Mouse (Mus musculus): ENCODE measurements around the gene Sugp2. TPM values are rescaled to one million over a fixed set of nuclear protein-coding genes. Genes with fewer than 3 reads are reported as not detected.

Sugp2 gene
- total and polyA plus RNA-seq, 2 experiments from 2014 or later: 75.7 to 139 TPM

DNA sequence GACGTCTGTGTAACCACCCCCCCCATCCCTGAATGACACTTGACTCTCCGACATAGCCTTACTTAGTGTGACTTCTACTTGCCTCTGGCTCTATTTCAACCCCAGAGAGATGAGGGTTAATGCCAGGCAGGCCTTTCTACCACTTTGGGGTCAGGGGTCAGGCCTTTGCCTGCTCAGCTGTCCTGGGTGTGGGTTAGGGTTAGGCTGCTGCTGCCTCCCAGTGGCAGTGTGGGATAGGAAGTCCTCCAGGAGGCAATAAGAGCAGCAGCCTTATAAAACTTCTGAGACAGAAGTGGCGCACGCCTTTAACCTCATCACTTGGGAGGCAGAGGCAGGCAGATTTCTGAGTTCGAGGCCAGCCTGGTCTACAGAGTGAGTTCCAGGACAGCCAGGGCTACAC is 6.6 kb downstream of the Sugp2 start:
- H3K9ac ChIP-seq (replicated peaks; ENCODE audit: low read length, poor library complexity, severe bottlenecking): no peak overlapping the region
- H3K9me3 ChIP-seq (ENCODE audit: low read length): no peaks in the 10 kb centered on the region
- DNase-seq (ENCODE audit: low spot score) (no peak), ATAC-seq (ENCODE audit: low FRiP score) (no peak)
- peak; percentile 18; the same call in 1 of the 2 replicates for TF ChIP-seq CTCF (IDR thresholded peaks at IDR 0.05)
- no peak overlapping the region for H3K4me2 ChIP-seq (ENCODE audit: low read depth, low read length, poor library complexity, severe bottlenecking)
- no peaks in the 10 kb centered on the region for H3K27me3 ChIP-seq (ENCODE audit: insufficient read depth, low read length)
- H3K36me3 ChIP-seq (ENCODE audit: insufficient read depth, low read length): peaks cover 62% of the 10 kb centered on the region
- H3K4me1 ChIP-seq (ENCODE audit: insufficient read depth, low read length): peaks cover 3% of the 10 kb centered on the region; the same call in 1 of the 2 replicates
- WGBS: 91% methylated on average over 5 of the region's 5 CpGs
- H3K27ac ChIP-seq (ENCODE audit: low read depth, low read length): no peak overlapping the region
- no peak overlapping the region for H3K4me3 ChIP-seq (ENCODE audit: low read depth, low read length)

DNA sequence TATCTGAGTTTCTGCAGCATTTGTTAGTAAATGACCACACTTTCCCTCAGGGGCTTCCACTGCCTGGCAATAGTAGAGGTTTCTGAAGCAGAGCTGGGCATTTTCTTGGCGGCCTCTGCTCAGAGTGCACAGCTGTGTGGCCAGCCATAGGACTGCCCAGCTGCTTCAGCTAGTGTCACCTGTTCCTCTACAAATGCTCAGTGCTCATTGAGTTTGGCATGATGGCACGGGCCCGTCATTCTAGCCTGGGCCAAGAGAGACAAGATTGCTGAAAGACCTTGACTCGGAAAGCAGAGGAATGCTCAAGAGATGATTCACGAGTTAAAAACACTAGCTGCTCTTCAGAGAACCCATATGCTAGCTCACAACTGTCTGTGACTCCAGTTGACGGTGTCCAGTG is 12.6 kb downstream of the Sugp2 start:
- no peaks in the 10 kb centered on the region for H3K9me3 ChIP-seq (ENCODE audit: low read length)
- H3K4me1 ChIP-seq (ENCODE audit: insufficient read depth, low read length): peaks cover 3% of the 10 kb centered on the region; the same call in 1 of the 2 replicates
- DNase-seq (ENCODE audit: low spot score) (no peak), ATAC-seq (ENCODE audit: low FRiP score) (no peak)
- no peaks in the 10 kb centered on the region for H3K27me3 ChIP-seq (ENCODE audit: insufficient read depth, low read length)
- no peak overlapping the region for H3K4me3 ChIP-seq (ENCODE audit: low read depth, low read length)
- no peak overlapping the region for H3K9ac ChIP-seq (replicated peaks; ENCODE audit: low read length, poor library complexity, severe bottlenecking)
- no peak overlapping the region for H3K27ac ChIP-seq (ENCODE audit: low read depth, low read length)
- WGBS: 96% methylated on average over 6 of the region's 6 CpGs
- H3K36me3 ChIP-seq (ENCODE audit: insufficient read depth, low read length): peaks cover 54% of the 10 kb centered on the region
- H3K4me2 ChIP-seq (ENCODE audit: low read depth, low read length, poor library complexity, severe bottlenecking): no peak overlapping the region
- TF ChIP-seq CTCF (IDR thresholded peaks at IDR 0.05): no peak

DNA sequence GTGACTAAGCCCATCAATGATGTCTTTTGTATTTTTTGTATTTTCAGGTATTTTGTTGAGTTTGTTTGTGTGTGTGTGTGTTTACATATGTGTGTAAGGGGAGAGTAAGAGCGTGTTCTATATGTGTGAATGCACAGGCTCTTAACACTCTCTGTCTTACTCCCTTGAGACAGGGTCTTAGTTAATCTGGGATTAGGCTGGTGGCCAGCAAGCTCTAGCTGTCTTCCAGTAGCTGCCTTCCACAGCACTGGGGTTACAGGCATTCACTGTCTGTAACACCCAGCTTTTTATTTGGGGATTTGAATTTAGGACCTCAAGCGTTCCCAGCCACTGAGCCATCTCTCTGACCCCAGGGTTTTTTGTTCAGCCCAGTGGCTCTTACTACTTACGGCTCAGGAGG is 13.8 kb downstream of the Sugp2 start:
- no peaks in the 10 kb centered on the region for H3K27me3 ChIP-seq (ENCODE audit: insufficient read depth, low read length)
- DNase-seq (ENCODE audit: low spot score) (peak; percentile 57), ATAC-seq (ENCODE audit: low FRiP score) (no peak)
- WGBS: 49% methylated on average over 3 of the region's 3 CpGs
- H3K4me3 ChIP-seq (ENCODE audit: low read depth, low read length): no peak overlapping the region
- no peak overlapping the region for H3K9ac ChIP-seq (replicated peaks; ENCODE audit: low read length, poor library complexity, severe bottlenecking)
- no peaks in the 10 kb centered on the region for H3K9me3 ChIP-seq (ENCODE audit: low read length)
- H3K4me1 ChIP-seq (ENCODE audit: insufficient read depth, low read length): peaks cover 3% of the 10 kb centered on the region; the same call in 1 of the 2 replicates
- no peak overlapping the region for H3K4me2 ChIP-seq (ENCODE audit: low read depth, low read length, poor library complexity, severe bottlenecking)
- TF ChIP-seq CTCF (IDR thresholded peaks at IDR 0.05): no peak
- no peak overlapping the region for H3K27ac ChIP-seq (ENCODE audit: low read depth, low read length)
- H3K36me3 ChIP-seq (ENCODE audit: insufficient read depth, low read length): peaks cover 54% of the 10 kb centered on the region

DNA sequence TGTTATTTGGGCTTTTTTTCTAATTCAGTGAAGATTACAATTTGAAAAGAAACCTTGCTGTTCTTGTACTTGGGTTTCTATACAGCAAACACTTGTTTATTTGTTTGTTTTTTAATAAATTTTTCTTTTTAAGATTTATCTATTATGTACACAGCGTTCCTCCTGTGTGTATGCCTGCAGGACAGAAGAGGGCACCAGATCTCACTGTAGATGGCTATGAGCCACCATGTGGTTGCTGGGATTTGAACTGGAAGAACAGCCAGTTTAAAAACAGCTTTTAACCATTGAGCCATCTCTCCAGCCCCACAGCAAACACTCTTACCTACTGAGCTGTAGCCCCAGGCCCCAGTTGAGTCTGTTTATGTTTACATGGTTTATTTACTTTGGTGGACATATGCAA is 20.6 kb downstream of the Sugp2 start:
- ATAC-seq (ENCODE audit: low FRiP score): no peak

GRCm38 (mm10) chr8:70257456-70257855 is 23.4 kb downstream of the Sugp2 start:
- 76% methylated on average over 3 of the region's 3 CpGs for WGBS

More for the DNA sequence above, 20.6 kb downstream of the Sugp2 start:
- Histone ChIP-seq H3K4me1 (ENCODE audit: insufficient read depth, low read length) (no peaks in the 10 kb centered on the region), H3K27me3 (ENCODE audit: insufficient read depth, low read length) (no peaks in the 10 kb centered on the region), H3K4me3 (ENCODE audit: low read depth, low read length) (no peak overlapping the region), H3K9me3 (ENCODE audit: low read length) (no peaks in the 10 kb centered on the region), H3K9ac (replicated peaks; ENCODE audit: low read length, poor library complexity, severe bottlenecking) (no peak overlapping the region), H3K36me3 (ENCODE audit: insufficient read depth, low read length) (peaks cover 93% of the 10 kb centered on the region), H3K27ac (ENCODE audit: low read depth, low read length) (no peak overlapping the region), H3K4me2 (ENCODE audit: low read depth, low read length, poor library complexity, severe bottlenecking) (no peak overlapping the region)
- 84% methylated on average over 1 of the region's 1 CpGs for WGBS
- peak; percentile 47 for TF ChIP-seq CTCF (IDR thresholded peaks at IDR 0.05)
- DNase-seq (ENCODE audit: low spot score): no peak

GRCm38 (mm10) chr8:70258600-70258999 is 24.6 kb downstream of the Sugp2 start:
- DNase-seq (ENCODE audit: low spot score) (no peak), ATAC-seq (ENCODE audit: low FRiP score) (no peak)
- H3K4me3 ChIP-seq (ENCODE audit: low read depth, low read length): no peak overlapping the region
- peaks cover 94% of the 10 kb centered on the region for H3K36me3 ChIP-seq (ENCODE audit: insufficient read depth, low read length)
- TF ChIP-seq CTCF (IDR thresholded peaks at IDR 0.05): no peak
- H3K9ac ChIP-seq (replicated peaks; ENCODE audit: low read length, poor library complexity, severe bottlenecking): no peak overlapping the region
- H3K27ac ChIP-seq (ENCODE audit: low read depth, low read length): no peak overlapping the region
- no peak overlapping the region for H3K4me2 ChIP-seq (ENCODE audit: low read depth, low read length, poor library complexity, severe bottlenecking)
- no peaks in the 10 kb centered on the region for H3K9me3 ChIP-seq (ENCODE audit: low read length)
- WGBS: 93% methylated on average over 5 of the region's 5 CpGs
- no peaks in the 10 kb centered on the region for H3K27me3 ChIP-seq (ENCODE audit: insufficient read depth, low read length)
- H3K4me1 ChIP-seq (ENCODE audit: insufficient read depth, low read length): no peaks in the 10 kb centered on the region

More at GRCm38 (mm10) chr8:70257456-70257855, 23.4 kb downstream of the Sugp2 start:
- H3K4me3 ChIP-seq (ENCODE audit: low read depth, low read length): no peak overlapping the region
- no peak overlapping the region for H3K9ac ChIP-seq (replicated peaks; ENCODE audit: low read length, poor library complexity, severe bottlenecking)
- H3K27ac ChIP-seq (ENCODE audit: low read depth, low read length): no peak overlapping the region
- no peaks in the 10 kb centered on the region for H3K9me3 ChIP-seq (ENCODE audit: low read length)
- no peak for DNase-seq (ENCODE audit: low spot score)
- peaks cover 95% of the 10 kb centered on the region for H3K36me3 ChIP-seq (ENCODE audit: insufficient read depth, low read length)
- no peak overlapping the region for H3K4me2 ChIP-seq (ENCODE audit: low read depth, low read length, poor library complexity, severe bottlenecking)
- no peaks in the 10 kb centered on the region for H3K27me3 ChIP-seq (ENCODE audit: insufficient read depth, low read length)
- H3K4me1 ChIP-seq (ENCODE audit: insufficient read depth, low read length): no peaks in the 10 kb centered on the region
- TF ChIP-seq CTCF (IDR thresholded peaks at IDR 0.05): no peak
- no peak for ATAC-seq (ENCODE audit: low FRiP score)
